Mouse (Mus musculus) hindbrain, embryonic 16.5 days (tissue): ENCODE results near the gene Col6a3. TPM values are rescaled to one million over a fixed set of nuclear protein-coding genes. Genes with fewer than 3 reads are reported as not detected.

Source experiments
- ATAC-seq: fragments of 200-750 bp; cut with Nextera tagmentation; 2 replicates; pipeline ENCODE4 v1.8.0; 2017; ENCODE audit warnings: moderate TSS enrichment, moderate library complexity
- H3K27ac ChIP-seq: fragments of 300-500 bp; sonication (generic); 2 replicates; pipeline ENCODE4 v1.5.1; 2014; ENCODE audit warnings: low read depth, mild to moderate bottlenecking, control low read depth, low read length, moderate library complexity
- H3K27me3 ChIP-seq: fragments of 300-500 bp; sonication (generic); replicated peaks from 2 replicates; pipeline ENCODE4 v1.6.1; 2014; ENCODE audit warnings: low read length; ENCODE audit not compliant: control insufficient read depth, insufficient read depth
- H3K36me3 ChIP-seq: fragments of 300-500 bp; sonication (generic); 2 replicates; pipeline ENCODE4 v1.6.1; 2014; ENCODE audit warnings: mild to moderate bottlenecking, low read length, moderate library complexity, mixed read lengths; ENCODE audit not compliant: control insufficient read depth, insufficient read depth
- H3K4me1 ChIP-seq: fragments of 300-500 bp; sonication (generic); 2 replicates; pipeline ENCODE4 v1.6.1; 2014; ENCODE audit warnings: low read depth, low read length; ENCODE audit not compliant: control insufficient read depth, insufficient read depth
- H3K4me2 ChIP-seq: fragments of 300-500 bp; sonication (generic); 2 replicates; pipeline ENCODE4 v1.6.1; 2014; ENCODE audit warnings: mild to moderate bottlenecking, low read length, control low read depth, moderate library complexity
- H3K4me3 ChIP-seq: fragments of 300-500 bp; sonication (generic); 2 replicates; pipeline ENCODE4 v1.5.1; 2014; ENCODE audit warnings: mild to moderate bottlenecking, low read length, control low read depth, moderate library complexity
- H3K9ac ChIP-seq: fragments of 300-500 bp; sonication (generic); 2 replicates; pipeline ENCODE4 v1.6.1; 2014; ENCODE audit warnings: low read depth, mild to moderate bottlenecking, control low read depth, low read length, moderate library complexity
- H3K9me3 ChIP-seq: fragments of 300-500 bp; sonication (generic); 2 replicates; pipeline ENCODE4 v1.6.1; 2014; ENCODE audit warnings: mild to moderate bottlenecking, low read length, moderate library complexity; ENCODE audit not compliant: control insufficient read depth
- WGBS: fragments of 180-500 bp; shearing (Covaris S2); extraction: QIAGEN DNeasy Blood & Tissue Kit; methylation state at CpG from one replicate; pipeline ENCODE4 v1.1.7; 2014; 5-methylcytosine and 5-hydroxymethylcytosine counted together
- polyA plus RNA-seq: library from polyadenylated mRNA; unstranded; fragments of >200 nt; fragmentation: Nextera tagmentation; extraction: Ambion mirVana; gene quantifications from 2 replicates; pipeline ENCODE4 v1.2.1, GENCODE M21; 2015

Col6a3 gene
- polyA plus RNA-seq, 1 experiment from 2014 or later: 6.9 TPM

GRCm38 (mm10) chr1:90845206-90845605 is 1.4 kb upstream of the Col6a3 start:
- WGBS: 65% methylated on average over 10 of the region's 10 CpGs
- no peak overlapping the region for H3K27ac ChIP-seq
- no peaks in the 10 kb centered on the region; the same call in 1 of the 2 replicates for H3K4me1 ChIP-seq
- H3K4me2 ChIP-seq: no peak overlapping the region
- no peak for ATAC-seq
- no peaks in the 10 kb centered on the region for H3K36me3 ChIP-seq
- H3K9ac ChIP-seq: no peak overlapping the region
- no peaks in the 10 kb centered on the region for H3K9me3 ChIP-seq
- H3K27me3 ChIP-seq: no peaks in the 10 kb centered on the region
- H3K4me3 ChIP-seq: no peak overlapping the region

GRCm38 (mm10) chr1:90842789-90843587 is 783 bp downstream of the Col6a3 start:
- H3K9ac ChIP-seq: no peak overlapping the region
- WGBS: 81% methylated on average over 9 of the region's 9 CpGs
- no peak overlapping the region; the same call in 1 of the 2 replicates for H3K4me3 ChIP-seq
- H3K27me3 ChIP-seq: no peaks in the 10 kb centered on the region
- H3K4me2 ChIP-seq: no peak overlapping the region
- H3K9me3 ChIP-seq: no peaks in the 10 kb centered on the region
- no peak overlapping the region for H3K27ac ChIP-seq
- no peak for ATAC-seq
- no peaks in the 10 kb centered on the region; the same call in 1 of the 2 replicates for H3K4me1 ChIP-seq
- H3K36me3 ChIP-seq: no peaks in the 10 kb centered on the region

GRCm38 (mm10) chr1:90840250-90840649 is 3.5 kb downstream of the Col6a3 start:
- no peak overlapping the region for H3K4me3 ChIP-seq
- H3K4me1 ChIP-seq: no peaks in the 10 kb centered on the region; the same call in 1 of the 2 replicates
- WGBS: 12% methylated on average over 4 of the region's 4 CpGs
- no peak overlapping the region for H3K27ac ChIP-seq
- no peaks in the 10 kb centered on the region for H3K27me3 ChIP-seq
- peak overlapping the region; percentile 27 for H3K4me2 ChIP-seq
- no peak for ATAC-seq
- no peaks in the 10 kb centered on the region for H3K36me3 ChIP-seq
- 0 out of 2 replicates have a peak overlapping the region, but pooled peaks have one; percentile 27 for H3K9ac ChIP-seq
- H3K9me3 ChIP-seq: no peaks in the 10 kb centered on the region

- no peaks in the 10 kb centered on the region for H3K27me3 ChIP-seq
- H3K9ac ChIP-seq: no peak overlapping the region
- H3K4me2 ChIP-seq: no peak overlapping the region
- H3K36me3 ChIP-seq: no peaks in the 10 kb centered on the region
- no peak for ATAC-seq
- H3K27ac ChIP-seq: no peak overlapping the region
- no peak overlapping the region for H3K4me3 ChIP-seq
- no peaks in the 10 kb centered on the region for H3K9me3 ChIP-seq
- H3K4me1 ChIP-seq: no peaks in the 10 kb centered on the region; the same call in 1 of the 2 replicates
- WGBS: 82% methylated on average over 4 of the region's 4 CpGs
Observed at GRCm38 (mm10) chr1:90838657-90839056, 5.1 kb downstream of the Col6a3 start.

- WGBS: 58% methylated on average over 12 of the region's 12 CpGs
- no peak for ATAC-seq
- H3K27ac ChIP-seq: no peak overlapping the region
- no peak overlapping the region for H3K9ac ChIP-seq
- no peaks in the 10 kb centered on the region for H3K36me3 ChIP-seq
- no peaks in the 10 kb centered on the region; the same call in 1 of the 2 replicates for H3K4me1 ChIP-seq
- no peak overlapping the region for H3K4me2 ChIP-seq
- no peak overlapping the region for H3K4me3 ChIP-seq
- no peaks in the 10 kb centered on the region for H3K27me3 ChIP-seq
- H3K9me3 ChIP-seq: no peaks in the 10 kb centered on the region
Observed at GRCm38 (mm10) chr1:90838221-90838620, 5.5 kb downstream of the Col6a3 start.

GRCm38 (mm10) chr1:90836178-90836740 is 7.5 kb downstream of the Col6a3 start:
- Histone ChIP-seq H3K4me1 (no peaks in the 10 kb centered on the region; the same call in 1 of the 2 replicates), H3K4me3 (no peak overlapping the region), H3K36me3 (no peaks in the 10 kb centered on the region), H3K9ac (no peak overlapping the region), H3K27me3 (no peaks in the 10 kb centered on the region), H3K9me3 (no peaks in the 10 kb centered on the region), H3K4me2 (no peak overlapping the region), H3K27ac (no peak overlapping the region)
- no peak for ATAC-seq
- 70% methylated on average over 5 of the region's 5 CpGs for WGBS

- no peaks in the 10 kb centered on the region for H3K27me3 ChIP-seq
- no peaks in the 10 kb centered on the region for H3K4me1 ChIP-seq
- no peaks in the 10 kb centered on the region for H3K9me3 ChIP-seq
- ATAC-seq: no peak
- no peaks in the 10 kb centered on the region for H3K36me3 ChIP-seq
- no peak overlapping the region for H3K4me2 ChIP-seq
- H3K27ac ChIP-seq: no peak overlapping the region
- H3K9ac ChIP-seq: no peak overlapping the region
- WGBS: 76% methylated on average over 6 of the region's 6 CpGs
- H3K4me3 ChIP-seq: no peak overlapping the region
Observed at GRCm38 (mm10) chr1:90834701-90835100, 9.1 kb downstream of the Col6a3 start.

GRCm38 (mm10) chr1:90830006-90830405 is 13.8 kb downstream of the Col6a3 start:
- 64% methylated on average over 6 of the region's 6 CpGs for WGBS
- no peak overlapping the region for H3K4me2 ChIP-seq
- no peaks in the 10 kb centered on the region for H3K27me3 ChIP-seq
- H3K36me3 ChIP-seq: no peaks in the 10 kb centered on the region
- no peaks in the 10 kb centered on the region for H3K9me3 ChIP-seq
- no peak overlapping the region for H3K9ac ChIP-seq
- H3K4me1 ChIP-seq: no peaks in the 10 kb centered on the region
- no peak overlapping the region for H3K4me3 ChIP-seq
- H3K27ac ChIP-seq: no peak overlapping the region
- ATAC-seq: no peak

GRCm38 (mm10) chr1:90813226-90813625 is 30.5 kb downstream of the Col6a3 start:
- no peak overlapping the region for H3K9ac ChIP-seq
- H3K27ac ChIP-seq: no peak overlapping the region
- ATAC-seq: no peak
- no peaks in the 10 kb centered on the region for H3K36me3 ChIP-seq
- no peaks in the 10 kb centered on the region for H3K27me3 ChIP-seq
- WGBS: 53% methylated on average over 15 of the region's 15 CpGs
- H3K4me3 ChIP-seq: no peak overlapping the region
- H3K9me3 ChIP-seq: no peaks in the 10 kb centered on the region
- H3K4me2 ChIP-seq: no peak overlapping the region
- no peaks in the 10 kb centered on the region for H3K4me1 ChIP-seq
